Mouse (Mus musculus) liver, embryonic 11.5 days (tissue): ENCODE data around the gene Ets1. TPM values are rescaled to one million over a fixed set of nuclear protein-coding genes. Genes with fewer than 3 reads are reported as not detected.

Experiments
- ATAC-seq: fragments of 200-750 bp; cut with Nextera tagmentation; replicated peaks from 2 replicates; pipeline ENCODE4 v1.8.0; 2017; ENCODE audit warnings: moderate number of reproducible peaks, mild to moderate bottlenecking, moderate TSS enrichment, moderate library complexity; ENCODE audit not compliant: low FRiP score
- DNase-seq: peaks from one replicate; pipeline ENCODE4 v3.0.0-alpha.2; 2017; ENCODE audit warnings: low spot score
- H3K27ac ChIP-seq: fragments of 300-500 bp; sonication (generic); 2 replicates; pipeline ENCODE4 v1.5.1; 2014; ENCODE audit warnings: mild to moderate bottlenecking, low read depth, low read length, control low read depth
- H3K27me3 ChIP-seq: fragments of 300-500 bp; sonication (generic); replicated peaks from 2 replicates; pipeline ENCODE4 v1.6.1; 2014; ENCODE audit warnings: low read length, mixed read lengths; ENCODE audit not compliant: control insufficient read depth, insufficient read depth
- H3K36me3 ChIP-seq: fragments of 300-500 bp; sonication (generic); 2 replicates; pipeline ENCODE4 v1.6.1; 2014; ENCODE audit warnings: mild to moderate bottlenecking, low read length, moderate library complexity, mixed read lengths; ENCODE audit not compliant: control insufficient read depth, insufficient read depth
- H3K4me1 ChIP-seq: fragments of 300-500 bp; sonication (generic); replicated peaks from 2 replicates; pipeline ENCODE4 v1.6.1; 2014; ENCODE audit warnings: low read length, mixed read lengths; ENCODE audit not compliant: control insufficient read depth, insufficient read depth
- H3K4me2 ChIP-seq: fragments of 300-500 bp; sonication (generic); 2 replicates; pipeline ENCODE4 v1.6.1; 2014; ENCODE audit warnings: mild to moderate bottlenecking, control low read depth, moderate library complexity
- H3K4me3 ChIP-seq: fragments of 300-500 bp; sonication (generic); 2 replicates; pipeline ENCODE4 v1.5.1; 2014; ENCODE audit warnings: low read depth, low read length, control low read depth
- H3K9ac ChIP-seq: fragments of 300-500 bp; sonication (generic); 2 replicates; pipeline ENCODE4 v1.6.1; 2014; ENCODE audit warnings: low read depth, low read length, control low read depth
- H3K9me3 ChIP-seq: fragments of 300-500 bp; sonication (generic); 2 replicates; pipeline ENCODE4 v1.6.1; 2016; ENCODE audit warnings: low read length, inconsistent platforms, mixed read lengths; ENCODE audit not compliant: control insufficient read depth
- WGBS: fragments of 180-500 bp; shearing (Covaris S2); extraction: QIAGEN DNeasy Blood & Tissue Kit; methylation state at CpG from one replicate; pipeline ENCODE4 v1.1.7; 2014; 5-methylcytosine and 5-hydroxymethylcytosine counted together
- polyA plus RNA-seq: library from polyadenylated mRNA; unstranded; fragments of >200 nt; fragmentation: Nextera tagmentation; extraction: Ambion mirVana; gene quantifications from 2 replicates; pipeline ENCODE4 v1.2.1, GENCODE M21; 2014

The Ets1 gene
- polyA plus RNA-seq, 1 experiment from 2014 or later: 31.4 TPM

DNA sequence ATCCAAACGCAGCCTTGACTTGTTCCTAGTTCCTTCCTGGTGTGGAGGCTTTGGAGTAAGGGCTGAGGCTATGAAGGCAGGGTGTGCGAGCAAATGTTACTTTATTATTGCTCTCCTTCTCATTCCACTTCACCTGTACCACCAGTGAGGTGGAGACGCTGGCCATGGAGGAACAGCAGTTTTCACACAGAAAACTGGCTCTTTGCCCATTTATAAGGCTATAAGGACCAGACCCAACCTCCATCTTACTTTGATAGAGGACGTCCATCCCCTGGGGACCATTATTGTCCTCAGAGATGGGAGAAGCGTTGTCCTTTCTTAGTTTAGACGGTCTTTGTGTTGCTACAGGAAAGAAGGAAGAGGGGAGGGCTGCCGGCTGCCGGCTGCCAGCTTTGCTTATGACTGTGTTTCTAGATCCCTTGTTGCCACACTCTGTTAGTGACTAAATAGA is 63.4 kb downstream of the Ets1 start:
- Histone ChIP-seq H3K36me3 (no peaks in the 10 kb centered on the region), H3K27me3 (no peaks in the 10 kb centered on the region), H3K4me2 (peak overlapping the region; percentile 49), H3K4me1 (no peaks in the 10 kb centered on the region; the same call in 1 of the 2 replicates), H3K9ac (0 out of 2 replicates have a peak overlapping the region, but pooled peaks have one; percentile 7), H3K27ac (no peak overlapping the region), H3K9me3 (no peaks in the 10 kb centered on the region), H3K4me3 (no peak overlapping the region; the same call in none of the 2 replicates)
- no peak for DNase-seq
- WGBS: 69% methylated on average over 8 of the region's 8 CpGs
- ATAC-seq: no peak

DNA sequence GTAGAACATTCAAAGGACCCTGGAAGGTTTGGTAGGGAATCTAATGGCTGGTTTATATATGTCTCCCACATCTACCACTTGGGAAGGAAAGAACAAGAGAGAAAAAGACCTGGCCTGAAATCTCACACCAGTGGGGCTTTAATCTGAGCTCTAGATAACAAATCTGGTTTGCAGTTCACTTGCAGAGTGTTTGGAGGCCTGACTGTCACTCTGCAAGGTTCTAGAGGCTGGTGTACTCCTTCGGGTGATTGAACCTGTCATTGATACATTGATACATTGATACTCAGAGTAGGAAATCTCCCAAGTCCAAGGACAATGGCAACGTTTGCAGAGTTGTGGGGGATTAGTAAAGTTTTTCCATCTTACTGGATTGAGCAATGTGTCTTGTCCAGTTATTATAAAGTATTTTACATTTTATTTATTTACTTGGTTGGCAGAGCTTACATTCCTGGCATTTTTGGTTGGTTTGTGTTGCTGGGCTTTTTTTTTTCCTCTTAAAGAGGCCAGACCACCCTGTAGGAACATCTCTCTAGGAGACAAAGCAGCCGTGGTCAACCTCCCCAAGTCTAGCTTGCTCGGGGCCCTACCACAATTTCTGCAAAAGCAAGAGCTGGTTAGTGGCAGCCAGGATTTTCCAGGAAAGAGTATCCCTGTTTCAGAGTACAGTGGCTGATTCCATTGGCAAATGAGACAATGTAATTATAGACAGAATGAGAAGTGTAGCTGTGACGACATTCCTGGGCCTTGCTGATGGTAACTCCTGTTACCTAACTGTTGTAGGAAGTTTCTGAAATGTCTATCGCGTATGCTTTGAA is 64.3 kb downstream of the Ets1 start:
- H3K4me2 ChIP-seq: peak overlapping the region; percentile 49
- no peak for DNase-seq
- no peak overlapping the region for H3K9ac ChIP-seq
- no peak for ATAC-seq
- H3K27me3 ChIP-seq: no peaks in the 10 kb centered on the region
- H3K4me1 ChIP-seq: no peaks in the 10 kb centered on the region
- no peaks in the 10 kb centered on the region for H3K9me3 ChIP-seq
- H3K4me3 ChIP-seq: no peak overlapping the region; the same call in 1 of the 2 replicates
- H3K27ac ChIP-seq: no peak overlapping the region
- WGBS: 66% methylated on average over 7 of the region's 7 CpGs
- H3K36me3 ChIP-seq: no peaks in the 10 kb centered on the region

DNA sequence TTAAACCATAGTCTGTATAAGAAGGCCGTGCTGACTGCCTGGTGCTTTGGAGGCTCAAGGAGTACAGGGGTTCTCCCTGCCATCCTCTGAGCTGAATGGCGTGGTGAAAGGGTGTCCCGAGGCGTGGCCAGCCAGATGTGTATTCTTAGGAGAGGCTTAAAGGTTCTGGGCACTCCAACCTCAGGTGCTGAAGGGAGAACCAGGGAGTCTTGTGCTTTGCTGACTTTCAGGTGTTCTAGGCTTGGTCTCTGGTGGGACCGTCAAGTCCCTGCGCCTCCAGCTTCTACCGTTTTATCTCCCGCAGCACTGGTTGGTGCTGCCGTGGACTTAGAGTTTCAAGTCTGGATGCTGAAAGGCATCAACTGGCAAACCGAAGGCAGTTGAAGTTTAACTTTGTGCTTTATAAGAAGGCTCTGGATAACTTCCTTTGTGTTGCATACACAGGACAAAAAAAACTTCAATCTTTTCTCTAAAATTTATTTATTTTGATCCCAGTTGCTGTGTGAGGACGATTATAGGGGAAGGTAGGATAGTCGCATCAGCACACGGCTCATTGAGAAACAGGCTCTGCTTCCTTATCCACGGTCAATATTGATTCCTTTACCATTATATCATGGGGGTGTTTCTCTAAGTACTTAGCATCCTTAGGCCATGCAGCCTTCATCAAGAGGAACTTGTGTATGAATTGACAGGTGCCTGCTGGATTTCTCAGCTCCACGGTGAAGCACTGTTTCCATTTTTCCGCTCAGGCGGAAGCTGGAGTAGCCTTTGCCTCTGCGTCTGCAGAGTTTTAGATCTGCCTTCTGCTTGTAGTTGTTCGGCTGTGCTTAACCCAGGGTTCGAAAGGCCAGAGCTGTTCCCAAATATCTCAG is 65.3 kb downstream of the Ets1 start:
- H3K4me3 ChIP-seq: no peak overlapping the region
- ATAC-seq: no peak
- no peaks in the 10 kb centered on the region for H3K9me3 ChIP-seq
- 0 out of 2 replicates have a peak, but pooled peaks cover 3% of the 10 kb centered on the region for H3K4me1 ChIP-seq
- no peak for DNase-seq
- WGBS: 82% methylated on average over 20 of the region's 20 CpGs
- no peak overlapping the region for H3K27ac ChIP-seq
- H3K36me3 ChIP-seq: no peaks in the 10 kb centered on the region
- H3K4me2 ChIP-seq: peak overlapping the region; percentile 49; the same call in 1 of the 2 replicates
- H3K27me3 ChIP-seq: no peaks in the 10 kb centered on the region
- 0 out of 2 replicates have a peak overlapping the region, but pooled peaks have one; percentile 25 for H3K9ac ChIP-seq

DNA sequence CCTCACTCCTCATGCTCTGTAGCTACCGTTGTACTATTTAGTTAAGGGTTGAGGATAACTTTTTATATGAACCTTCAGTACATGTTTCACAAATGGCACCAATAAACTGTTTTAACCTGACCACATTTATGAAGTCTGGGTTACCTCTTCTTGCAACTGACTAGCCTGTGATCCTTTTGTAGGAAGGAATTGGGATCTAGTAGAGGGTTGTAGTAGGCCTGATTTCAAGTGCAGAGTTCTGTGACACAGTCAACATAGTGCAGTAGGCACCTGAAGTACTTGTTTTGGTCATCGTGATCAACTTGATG is 65.9 kb downstream of the Ets1 start:
- 76% methylated on average over 2 of the region's 2 CpGs for WGBS
- no peak for ATAC-seq
- Histone ChIP-seq H3K4me3 (no peak overlapping the region), H3K9me3 (no peaks in the 10 kb centered on the region), H3K27ac (no peak overlapping the region), H3K9ac (no peak overlapping the region), H3K4me2 (no peak overlapping the region; the same call in 1 of the 2 replicates), H3K36me3 (no peaks in the 10 kb centered on the region), H3K27me3 (no peaks in the 10 kb centered on the region), H3K4me1 (0 out of 2 replicates have a peak, but pooled peaks cover 3% of the 10 kb centered on the region)
- no peak for DNase-seq

DNA sequence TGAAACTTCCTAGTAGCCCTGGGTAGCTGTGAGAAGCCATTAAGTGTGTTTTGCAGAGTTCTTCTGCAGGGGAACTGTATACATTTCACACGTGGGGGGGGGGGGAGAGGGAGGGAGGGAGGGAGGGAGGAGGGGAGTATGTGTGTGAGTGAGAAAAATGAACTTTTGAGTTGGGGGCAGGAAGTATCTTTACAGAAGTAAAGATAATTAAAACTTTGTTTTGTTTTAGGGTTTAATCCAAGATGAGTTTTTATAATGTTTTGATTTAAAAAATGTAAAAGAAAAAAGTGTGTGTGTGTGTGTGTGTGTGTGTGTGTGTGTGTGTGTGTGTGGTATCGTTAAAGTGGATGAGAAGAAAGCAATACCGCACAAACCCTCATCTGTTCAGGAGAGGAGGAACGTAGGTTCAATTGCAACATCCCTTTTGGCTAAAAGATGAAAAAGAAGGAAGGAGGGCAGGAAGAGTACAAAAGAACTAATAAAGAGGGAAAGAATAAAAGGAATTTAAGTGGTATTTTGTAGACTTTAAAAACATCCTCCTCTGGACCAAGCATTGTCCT is 66.9 kb downstream of the Ets1 start:
- H3K4me2 ChIP-seq: no peak overlapping the region
- no peak overlapping the region for H3K4me3 ChIP-seq
- 0 out of 2 replicates have a peak, but pooled peaks cover 3% of the 10 kb centered on the region for H3K4me1 ChIP-seq
- H3K9ac ChIP-seq: no peak overlapping the region
- DNase-seq: no peak
- ATAC-seq: no peak
- no peaks in the 10 kb centered on the region for H3K9me3 ChIP-seq
- no peaks in the 10 kb centered on the region for H3K27me3 ChIP-seq
- WGBS: 57% methylated on average over 4 of the region's 4 CpGs
- no peak overlapping the region for H3K27ac ChIP-seq
- H3K36me3 ChIP-seq: no peaks in the 10 kb centered on the region

DNA sequence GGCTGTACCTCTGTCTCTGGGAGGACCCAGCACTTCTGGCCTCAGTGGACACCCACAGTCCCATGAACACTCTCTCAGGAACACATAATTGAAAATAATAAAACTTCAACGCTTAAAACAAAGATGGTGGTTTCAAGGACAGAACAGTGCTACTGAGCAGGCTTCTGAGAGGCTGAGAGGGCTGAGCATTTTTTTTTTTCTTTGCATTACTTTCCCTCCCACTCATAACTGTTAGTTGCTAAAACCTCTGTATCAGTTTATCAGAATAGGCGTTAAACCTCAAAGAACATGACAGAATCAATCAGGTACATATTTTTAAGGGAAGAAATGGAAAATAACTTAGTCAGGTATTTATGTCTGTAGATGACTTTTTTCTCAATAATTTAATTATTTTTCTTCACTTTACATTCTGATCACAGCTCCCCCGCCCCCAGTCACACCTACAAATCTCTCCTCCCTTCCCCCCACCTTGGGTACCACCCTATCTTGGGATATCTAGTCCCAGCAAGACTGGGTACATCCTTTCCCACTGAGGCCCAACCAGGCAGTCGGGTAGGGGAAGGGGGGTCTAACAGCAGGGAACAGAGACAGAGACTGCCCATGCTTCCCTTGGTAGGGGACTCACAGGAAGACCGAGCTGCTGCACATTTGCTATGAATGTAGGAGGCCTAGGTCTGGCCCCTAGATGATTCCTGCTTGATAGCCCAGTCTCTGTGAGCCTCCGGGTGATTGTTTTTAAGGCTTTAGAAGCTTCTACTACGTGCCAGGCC is 68.1 kb downstream of the Ets1 start:
- peaks cover 3% of the 10 kb centered on the region; the same call in 1 of the 2 replicates for H3K4me1 ChIP-seq
- H3K27ac ChIP-seq: no peak overlapping the region
- H3K36me3 ChIP-seq: no peaks in the 10 kb centered on the region
- 78% methylated on average over 7 of the region's 7 CpGs for WGBS
- no peaks in the 10 kb centered on the region for H3K9me3 ChIP-seq
- no peak overlapping the region for H3K9ac ChIP-seq
- no peak overlapping the region for H3K4me2 ChIP-seq
- ATAC-seq (no peak), DNase-seq (no peak)
- H3K27me3 ChIP-seq: no peaks in the 10 kb centered on the region
- no peak overlapping the region for H3K4me3 ChIP-seq

DNA sequence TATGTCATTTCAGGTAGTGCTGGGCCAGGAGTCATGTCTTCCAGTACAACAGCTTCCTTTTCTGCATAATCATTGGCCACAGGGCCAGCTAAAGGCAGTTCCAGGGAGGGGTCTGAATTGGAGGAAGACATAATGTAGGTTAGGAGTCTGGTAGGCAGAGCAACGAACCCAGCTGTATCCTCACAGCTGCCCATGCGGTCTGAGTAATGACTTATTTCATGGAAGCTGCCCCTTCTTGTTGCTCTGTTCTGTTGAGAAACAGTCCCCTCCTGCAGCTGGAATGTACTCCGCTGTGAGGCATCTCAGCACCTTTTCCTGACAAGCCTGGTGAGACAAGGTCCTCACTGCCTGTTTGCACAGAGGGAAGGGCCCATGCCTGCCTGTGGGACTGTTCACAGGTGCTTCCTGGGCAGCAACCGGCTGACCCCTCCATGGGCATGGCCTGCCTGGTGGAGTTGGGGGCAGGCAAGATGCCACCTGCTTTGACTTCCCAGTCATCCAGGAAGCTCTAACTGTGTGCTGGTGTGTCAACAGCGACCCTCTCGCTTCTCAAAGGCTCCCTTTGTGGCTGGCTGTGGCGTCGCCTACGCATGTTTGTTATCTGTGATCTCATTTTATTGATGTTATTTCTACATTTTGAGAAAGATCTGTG is 69.9 kb downstream of the Ets1 start:
- Histone ChIP-seq H3K27ac (no peak overlapping the region), H3K4me2 (no peak overlapping the region), H3K27me3 (no peaks in the 10 kb centered on the region), H3K4me1 (peaks cover 21% of the 10 kb centered on the region), H3K9me3 (no peaks in the 10 kb centered on the region), H3K9ac (no peak overlapping the region), H3K4me3 (no peak overlapping the region), H3K36me3 (no peaks in the 10 kb centered on the region)
- 55% methylated on average over 9 of the region's 9 CpGs for WGBS
- no peak for DNase-seq
- ATAC-seq: no peak
